Mouse (Mus musculus) heart, embryonic 14.5 days (tissue): Measurements from ENCODE around the gene Coro1a. TPM values are rescaled to one million over a fixed set of nuclear protein-coding genes. Genes with fewer than 3 reads are reported as not detected.

Experiments
- ATAC-seq: fragments of 200-750 bp; cut with Nextera tagmentation; 2 replicates; pipeline ENCODE4 v1.8.0; 2017; ENCODE audit warnings: low read depth, moderate TSS enrichment; ENCODE audit not compliant: insufficient number of reproducible peaks, insufficient read depth, low FRiP score
- H3K27ac ChIP-seq, 2 experiments: fragments of 200-500 bp in 1 of 2; fragments of 300-500 bp in 1 of 2; sonication (generic) in 1 of 2; replicated peaks in 1 of 2; 2 replicates each; pipeline ENCODE4 v1.5.1; 2012 to 2014; ENCODE audit warnings: low read depth in 2 of 2, low read length in 2 of 2, control low read depth in 1 of 2, mild to moderate bottlenecking in 1 of 2, mixed read lengths in 1 of 2; ENCODE audit not compliant: control insufficient read depth in 1 of 2, insufficient read depth in 1 of 2
- H3K27me3 ChIP-seq: fragments of 300-500 bp; sonication (generic); 2 replicates; pipeline ENCODE4 v1.6.1; 2014; ENCODE audit warnings: mild to moderate bottlenecking, low read length, control low read depth; ENCODE audit not compliant: control insufficient read depth, insufficient read depth
- H3K36me3 ChIP-seq: fragments of 300-500 bp; sonication (generic); 2 replicates; pipeline ENCODE4 v1.6.1; 2014; ENCODE audit warnings: mild to moderate bottlenecking, control low read depth, low read length, mixed read lengths; ENCODE audit not compliant: control insufficient read depth, insufficient read depth
- H3K4me1 ChIP-seq, 2 experiments: fragments of 200-500 bp in 1 of 2; fragments of 300-500 bp in 1 of 2; sonication (generic) in 1 of 2; 2 replicates each; pipeline ENCODE4 v1.6.1; 2012 to 2014; ENCODE audit warnings: low read length in 2 of 2, control low read depth in 1 of 2, mixed read lengths in 1 of 2; ENCODE audit not compliant: control insufficient read depth in 2 of 2, insufficient read depth in 2 of 2
- H3K4me2 ChIP-seq: fragments of 300-500 bp; sonication (generic); 2 replicates; pipeline ENCODE4 v1.6.1; 2014; ENCODE audit warnings: mild to moderate bottlenecking, low read length
- H3K4me3 ChIP-seq, 2 experiments: fragments of 200-500 bp in 1 of 2; fragments of 300-500 bp in 1 of 2; sonication (generic) in 1 of 2; 2 replicates each; pipeline ENCODE4 v1.5.1; 2012 to 2014; ENCODE audit warnings: low read length in 2 of 2, mild to moderate bottlenecking in 2 of 2, control low read depth in 1 of 2, low read depth in 1 of 2, moderate library complexity in 1 of 2; ENCODE audit not compliant: control insufficient read depth in 1 of 2, insufficient read depth in 1 of 2
- H3K9ac ChIP-seq: fragments of 300-500 bp; sonication (generic); 2 replicates; pipeline ENCODE4 v1.6.1; 2014; ENCODE audit warnings: mild to moderate bottlenecking, low read length
- H3K9me3 ChIP-seq: fragments of 300-500 bp; sonication (generic); 2 replicates; pipeline ENCODE4 v1.6.1; 2016; ENCODE audit warnings: low read length, control low read depth; ENCODE audit not compliant: control insufficient read depth
- WGBS: fragments of 180-500 bp; shearing (Covaris S2); extraction: QIAGEN DNeasy Blood & Tissue Kit; methylation state at CpG from one replicate; pipeline ENCODE4 v1.1.7; 2014; 5-methylcytosine and 5-hydroxymethylcytosine counted together
- polyA plus RNA-seq: library from polyadenylated mRNA; unstranded; fragments of >200 nt; fragmentation: Nextera tagmentation; extraction: Ambion mirVana; gene quantifications from 2 replicates; pipeline ENCODE4 v1.2.1, GENCODE M21; 2014

The Coro1a gene
- polyA plus RNA-seq, 1 experiment from 2014 or later: 10.2 TPM

- Histone ChIP-seq H3K4me1 (peaks cover 0 to 4% of the 10 kb centered on the region in 2 experiments; a peak in 2 of 4 replicates), H3K9me3 (no peaks in the 10 kb centered on the region), H3K4me2 (no peak overlapping the region), H3K27me3 (no peaks in the 10 kb centered on the region), H3K27ac (peak overlapping the region; percentile 65 to 75), H3K9ac (no peak overlapping the region), H3K36me3 (peaks cover 41% of the 10 kb centered on the region), H3K4me3 (no peak overlapping the region)
- peak; percentile 33; the same call in 1 of the 2 replicates for ATAC-seq
- WGBS: 74% methylated on average over 5 of the region's 5 CpGs
These were observed 39.1 kb downstream of the Coro1a start for GRCm38 (mm10) chr7:126668452-126668851.

GRCm38 (mm10) chr7:126667495-126668090, 40.0 kb downstream of the Coro1a start:
- WGBS: 80% methylated on average over 9 of the region's 9 CpGs
- H3K27ac ChIP-seq: peak overlapping the region in 1 of 2 experiments; percentile 75; a peak in 2 of 4 replicates
- no peaks in the 10 kb centered on the region for H3K9me3 ChIP-seq
- no peak overlapping the region for H3K4me3 ChIP-seq
- no peak overlapping the region for H3K9ac ChIP-seq
- no peaks in the 10 kb centered on the region for H3K27me3 ChIP-seq
- no peak overlapping the region for H3K4me2 ChIP-seq
- H3K4me1 ChIP-seq: peaks cover 0 to 4% of the 10 kb centered on the region in 2 experiments; a peak in 2 of 4 replicates
- ATAC-seq: no peak
- H3K36me3 ChIP-seq: peaks cover 34% of the 10 kb centered on the region

- Histone ChIP-seq H3K9ac (no peak overlapping the region), H3K27ac (no peak overlapping the region), H3K36me3 (peaks cover 23% of the 10 kb centered on the region), H3K4me2 (no peak overlapping the region), H3K4me3 (no peak overlapping the region), H3K9me3 (no peaks in the 10 kb centered on the region), H3K27me3 (no peaks in the 10 kb centered on the region), H3K4me1 (no peaks in the 10 kb centered on the region; a peak in 1 of 4 replicates)
- ATAC-seq: no peak
- WGBS: 91% methylated on average over 3 of the region's 3 CpGs
These were observed 42.3 kb downstream of the Coro1a start for GRCm38 (mm10) chr7:126665269-126665668.

- H3K9ac ChIP-seq: 0 out of 2 replicates have a peak overlapping the region, but pooled peaks have one; percentile 16
- H3K9me3 ChIP-seq: no peaks in the 10 kb centered on the region
- H3K27ac ChIP-seq: 0 out of 4 replicates have a peak overlapping the region, but pooled peaks of 1 of the 2 experiments have one; percentile 3
- peak; percentile 31; the same call in 1 of the 2 replicates for ATAC-seq
- H3K4me1 ChIP-seq: no peaks in the 10 kb centered on the region; a peak in 1 of 4 replicates
- H3K4me2 ChIP-seq: no peak overlapping the region
- WGBS: 72% methylated on average over 8 of the region's 8 CpGs
- peaks cover 23% of the 10 kb centered on the region for H3K36me3 ChIP-seq
- no peak overlapping the region for H3K4me3 ChIP-seq
- no peaks in the 10 kb centered on the region for H3K27me3 ChIP-seq
These were observed 43.9 kb downstream of the Coro1a start for GRCm38 (mm10) chr7:126663646-126664045.

- Histone ChIP-seq H3K9ac (no peak overlapping the region), H3K27ac (no peak overlapping the region), H3K4me2 (no peak overlapping the region), H3K4me3 (no peak overlapping the region), H3K36me3 (peaks cover 13% of the 10 kb centered on the region), H3K9me3 (no peaks in the 10 kb centered on the region), H3K4me1 (no peaks in the 10 kb centered on the region), H3K27me3 (no peaks in the 10 kb centered on the region)
- no peak for ATAC-seq
- 84% methylated on average over 3 of the region's 3 CpGs for WGBS
These were observed 47.8 kb downstream of the Coro1a start for GRCm38 (mm10) chr7:126659771-126660170.

- H3K4me2 ChIP-seq: no peak overlapping the region
- ATAC-seq: no peak
- H3K27ac ChIP-seq: no peak overlapping the region
- no peak overlapping the region for H3K4me3 ChIP-seq
- no peaks in the 10 kb centered on the region for H3K9me3 ChIP-seq
- H3K27me3 ChIP-seq: no peaks in the 10 kb centered on the region
- 92% methylated on average over 1 of the region's 1 CpGs for WGBS
- H3K9ac ChIP-seq: no peak overlapping the region
- 0 out of 2 replicates have a peak, but pooled peaks cover 4% of the 10 kb centered on the region for H3K36me3 ChIP-seq
- H3K4me1 ChIP-seq: no peaks in the 10 kb centered on the region
These were observed 50.1 kb downstream of the Coro1a start for GRCm38 (mm10) chr7:126657522-126657921.

GRCm38 (mm10) chr7:126655695-126656094, 51.9 kb downstream of the Coro1a start:
- no peak overlapping the region for H3K27ac ChIP-seq
- 76% methylated on average over 3 of the region's 3 CpGs for WGBS

More at GRCm38 (mm10) chr7:126655695-126656094, 51.9 kb downstream of the Coro1a start:
- Histone ChIP-seq H3K4me1 (no peaks in the 10 kb centered on the region), H3K4me3 (no peak overlapping the region), H3K36me3 (no peaks in the 10 kb centered on the region), H3K9me3 (no peaks in the 10 kb centered on the region), H3K27me3 (no peaks in the 10 kb centered on the region), H3K9ac (no peak overlapping the region), H3K4me2 (no peak overlapping the region)
- ATAC-seq: no peak
